Mouse (Mus musculus) v-Abl transformed pro-B cells (cell line): ENCODE measurements around the gene Gm572.

Source experiments
- in situ Hi-C, 2 experiments: fragments of 400-800 bp; cut with MboI; formaldehyde crosslinking; loops; one replicate each; pipeline ENCODE4 v1.15.1; 2025; ENCODE audit not compliant: unreplicated experiment in 2 of 2

Gm572 gene

DNA sequence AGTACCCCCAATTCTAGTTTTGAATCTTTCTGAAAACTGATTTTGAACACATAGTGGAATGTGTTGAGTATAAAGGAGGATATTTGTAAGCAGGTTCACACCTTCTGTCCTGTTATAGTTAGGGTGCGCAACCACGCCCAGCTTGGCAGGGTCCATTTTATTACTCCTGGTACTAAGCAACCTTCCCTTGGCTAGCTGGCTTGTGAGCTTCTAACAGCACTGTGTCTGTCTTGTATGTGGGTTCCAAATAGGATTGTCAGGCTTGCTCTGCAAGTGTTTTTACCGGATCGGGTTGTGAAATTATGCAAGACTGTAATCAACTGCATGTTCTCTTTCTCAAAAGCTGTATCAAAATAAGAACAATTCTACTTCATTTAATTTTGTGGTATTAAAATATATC is 20.6 kb upstream of the Gm572 start:
- in situ Hi-C loops, result loop anchor here in 1 of 2 experiments (5.0 to 25.0 kb wide), 2 partner anchors 75 to 135 kb away; no protein-coding TSS in a partner anchor

GRCm38 (mm10) chr4:148623609-148624008 is 19.5 kb upstream of the Gm572 start:
- in situ Hi-C loops, result loop anchor here in 1 of 2 experiments (5.0 to 25.0 kb wide), 2 partner anchors 76 to 136 kb away; no protein-coding TSS in a partner anchor

DNA sequence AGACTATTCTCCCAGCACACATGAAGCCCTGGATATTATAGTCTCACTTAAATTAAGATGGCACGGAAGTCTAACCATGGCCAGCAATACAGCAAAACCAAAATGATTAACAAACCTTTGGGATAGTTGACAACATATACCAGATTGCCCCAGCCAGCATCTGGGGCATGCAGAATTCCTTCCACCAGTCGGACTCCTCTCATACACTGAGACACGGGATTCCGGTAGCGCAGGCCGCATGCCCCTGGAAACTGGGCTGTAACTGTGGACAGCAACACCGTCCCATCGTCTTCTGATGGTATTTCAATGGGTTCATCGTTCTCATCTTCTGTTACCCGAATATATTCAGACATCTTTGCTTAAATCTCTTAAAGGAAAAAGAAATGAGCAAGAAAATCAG is 18.1 kb upstream of the Gm572 start:
- in situ Hi-C loops, result no loop called here

DNA sequence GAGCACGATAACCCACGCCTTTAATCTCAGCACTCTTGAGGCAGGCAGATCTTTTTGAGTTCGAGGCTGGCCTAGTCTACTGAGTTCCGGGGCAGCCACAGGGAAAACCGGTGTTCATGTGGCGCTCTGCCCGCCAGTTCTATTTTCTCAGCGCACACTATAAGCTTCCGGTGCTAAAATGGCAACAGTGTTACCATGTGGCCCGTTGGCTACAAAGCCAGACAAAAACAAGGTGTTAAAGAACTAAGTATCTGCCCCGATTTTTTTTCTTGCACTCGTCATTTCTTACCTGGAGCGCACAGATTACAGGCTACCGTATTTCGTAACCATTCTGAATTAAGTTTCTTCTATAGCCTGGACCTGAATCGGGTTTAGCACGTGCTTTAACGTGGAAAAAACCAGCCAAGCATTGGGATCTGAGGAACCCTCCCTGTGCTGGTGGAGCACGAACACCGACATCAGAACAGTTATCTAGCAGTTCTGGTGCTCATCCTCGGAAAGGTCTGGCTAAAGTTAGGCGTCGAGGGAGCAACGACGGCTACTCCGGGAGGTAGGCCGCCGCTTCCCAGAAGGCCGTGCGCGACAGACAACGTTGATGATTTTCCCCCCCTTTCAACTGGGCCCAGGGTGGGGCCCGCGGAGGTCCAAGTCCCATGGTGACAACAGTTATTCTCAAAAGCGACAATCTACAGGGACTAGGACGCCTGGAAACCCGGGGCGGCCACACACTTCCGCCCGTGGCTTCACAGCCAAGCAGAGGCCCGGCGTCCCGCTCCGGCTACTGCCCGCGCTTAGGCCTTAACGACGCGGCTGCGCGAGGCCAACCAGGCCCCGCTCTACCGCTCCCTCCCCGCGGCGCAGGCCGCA is 17.1 kb upstream of the Gm572 start:
- in situ Hi-C loops, result no loop called here

- in situ Hi-C loops, result no loop called here
Observed at GRCm38 (mm10) chr4:148626623-148627185, 16.4 kb upstream of the Gm572 start, which contains the start of gene Tardbp. Gene Tardbp (minus strand): TSS chr4:148627019.

- in situ Hi-C loops, result no loop called here
Observed at GRCm38 (mm10) chr4:148627246-148627645, 15.9 kb upstream of the Gm572 start.

DNA sequence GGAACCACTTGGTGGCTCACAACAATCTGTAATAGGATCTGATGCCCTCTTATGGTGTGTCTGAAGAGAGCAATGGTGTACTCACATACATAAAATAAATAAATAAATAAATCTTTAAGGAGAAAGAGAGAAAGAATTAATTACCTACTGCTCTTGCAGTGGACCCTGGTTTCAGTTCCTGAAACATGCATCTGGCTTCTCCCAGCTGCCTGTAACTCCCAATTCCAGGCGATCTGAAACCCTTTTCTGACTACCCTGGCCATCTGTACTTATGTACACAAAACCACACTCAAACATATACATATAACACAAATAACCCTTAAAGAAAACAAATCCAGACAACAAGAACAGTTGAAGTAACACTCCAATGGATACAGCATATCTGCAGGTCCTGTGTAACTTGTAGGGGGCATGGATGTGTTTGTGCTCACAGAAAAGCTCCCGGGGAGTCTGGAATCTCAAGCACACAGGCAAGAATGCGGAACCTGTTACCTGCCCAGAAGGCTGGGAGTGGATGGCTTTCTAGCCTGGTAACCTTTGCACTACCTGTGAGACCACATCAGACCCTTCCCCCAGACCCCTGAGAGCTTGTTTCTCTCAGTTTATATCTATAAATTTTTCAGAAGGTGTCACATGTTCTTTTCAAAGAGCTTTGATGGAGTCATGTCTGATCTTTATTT is 11.0 kb upstream of the Gm572 start:
- in situ Hi-C loops, result no loop called here

- in situ Hi-C loops, result no loop called here
Observed at GRCm38 (mm10) chr4:148633395-148634061, 9.6 kb upstream of the Gm572 start.

GRCm38 (mm10) chr4:148635309-148635708 is 7.8 kb upstream of the Gm572 start:
- in situ Hi-C loops, result no loop called here

DNA sequence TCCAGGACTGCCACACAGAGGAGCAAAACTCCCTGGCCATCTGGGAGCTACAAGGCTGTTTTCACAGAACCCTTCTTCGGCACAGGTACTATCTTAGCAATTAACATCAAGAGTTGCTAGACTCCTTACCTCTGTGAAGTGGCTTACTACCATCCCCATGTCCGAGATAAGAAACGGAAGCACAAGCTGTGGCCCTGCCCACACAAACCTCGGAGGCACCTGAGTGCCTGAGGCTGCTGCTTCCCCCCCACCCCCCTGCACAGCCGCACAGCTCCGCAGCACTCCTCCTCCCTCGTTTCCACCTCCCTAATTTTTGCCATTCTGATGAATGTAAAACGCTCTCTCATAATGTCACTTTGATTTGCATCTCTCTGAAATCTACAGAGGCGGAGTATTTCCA is 4.8 kb upstream of the Gm572 start:
- in situ Hi-C loops, result no loop called here

DNA sequence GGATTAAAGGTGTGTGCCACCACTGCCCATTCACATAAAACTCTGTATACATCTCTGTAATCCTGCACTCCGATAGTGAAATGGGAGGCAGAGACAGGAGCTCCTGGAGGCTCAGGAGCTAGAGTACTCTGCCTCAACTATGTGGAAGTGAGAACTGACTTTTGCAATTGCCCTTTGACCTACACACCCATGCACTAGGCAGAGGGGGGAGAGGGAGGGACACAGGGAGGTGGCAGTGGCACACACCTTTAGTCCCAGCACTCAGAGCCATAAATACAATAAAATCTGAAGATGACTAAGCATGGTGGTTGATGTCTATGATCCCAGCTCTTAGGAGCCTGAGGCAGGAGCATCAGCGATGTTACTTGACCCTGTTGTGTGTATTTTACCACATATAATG is 3.7 kb upstream of the Gm572 start:
- in situ Hi-C loops, result no loop called here

GRCm38 (mm10) chr4:148641121-148641520 is 2.0 kb upstream of the Gm572 start:
- in situ Hi-C loops, result no loop called here

DNA sequence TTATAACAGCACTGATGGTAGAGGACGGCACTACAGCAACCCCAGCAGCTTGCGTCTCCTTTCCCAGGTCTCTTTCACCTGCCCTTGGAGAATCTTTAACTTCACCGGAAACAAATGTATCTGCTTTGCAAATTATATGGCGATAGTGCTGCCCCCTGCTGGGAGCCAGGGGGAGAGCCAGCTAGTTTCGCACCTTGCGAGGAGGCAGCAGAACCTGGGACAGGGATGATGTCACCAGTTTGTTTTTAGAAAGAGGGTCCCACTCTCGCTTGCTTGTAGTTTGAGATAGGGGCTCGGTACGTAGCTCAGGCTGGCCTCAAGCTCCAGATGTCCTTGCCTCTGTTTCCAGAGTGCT is 1.0 kb downstream of the Gm572 start:
- in situ Hi-C loops, result no loop called here

- in situ Hi-C loops, result no loop called here
Observed at GRCm38 (mm10) chr4:148644926-148645325, 1.8 kb downstream of the Gm572 start.

- in situ Hi-C loops, result no loop called here
Observed at GRCm38 (mm10) chr4:148646616-148647015, 3.5 kb downstream of the Gm572 start.

DNA sequence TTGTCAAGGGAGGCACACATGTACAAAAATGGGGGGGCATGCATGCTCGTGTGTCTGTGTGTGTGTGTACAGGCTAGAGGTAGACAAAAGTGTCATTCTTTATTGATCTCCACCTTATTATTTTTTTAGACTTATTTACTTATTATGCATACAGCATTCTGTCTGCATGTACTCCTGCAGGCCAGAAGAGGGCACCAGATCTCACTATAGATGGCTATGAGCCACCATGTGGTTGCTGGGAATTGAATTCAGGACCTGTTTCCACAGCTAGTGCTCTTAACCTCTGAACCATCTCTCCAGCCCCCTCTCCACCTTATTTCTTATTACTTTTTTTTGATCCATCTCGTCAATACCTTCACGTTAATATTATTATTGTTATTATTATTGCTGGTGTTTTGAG is 6.2 kb downstream of the Gm572 start:
- in situ Hi-C loops, result no loop called here

DNA sequence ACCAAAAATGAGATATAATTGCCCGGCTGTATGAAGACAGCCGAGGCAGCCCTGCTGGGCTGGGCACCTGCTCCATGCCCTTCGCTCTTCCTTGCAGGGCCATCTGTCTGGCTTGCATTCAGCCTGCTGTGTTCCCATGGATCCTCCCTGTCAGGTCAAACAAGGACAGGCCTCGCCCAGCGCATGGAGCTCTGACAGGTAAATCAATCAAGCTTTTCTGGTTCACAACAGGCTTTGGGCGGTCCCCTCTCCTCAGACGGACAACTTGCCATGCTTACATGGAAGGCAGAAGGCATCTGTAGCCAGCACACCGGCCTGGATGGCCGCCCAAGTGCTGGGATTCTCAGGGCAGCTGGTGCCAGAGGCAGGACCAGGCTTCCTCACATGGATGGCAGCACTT is 7.9 kb downstream of the Gm572 start:
- in situ Hi-C loops, result no loop called here

DNA sequence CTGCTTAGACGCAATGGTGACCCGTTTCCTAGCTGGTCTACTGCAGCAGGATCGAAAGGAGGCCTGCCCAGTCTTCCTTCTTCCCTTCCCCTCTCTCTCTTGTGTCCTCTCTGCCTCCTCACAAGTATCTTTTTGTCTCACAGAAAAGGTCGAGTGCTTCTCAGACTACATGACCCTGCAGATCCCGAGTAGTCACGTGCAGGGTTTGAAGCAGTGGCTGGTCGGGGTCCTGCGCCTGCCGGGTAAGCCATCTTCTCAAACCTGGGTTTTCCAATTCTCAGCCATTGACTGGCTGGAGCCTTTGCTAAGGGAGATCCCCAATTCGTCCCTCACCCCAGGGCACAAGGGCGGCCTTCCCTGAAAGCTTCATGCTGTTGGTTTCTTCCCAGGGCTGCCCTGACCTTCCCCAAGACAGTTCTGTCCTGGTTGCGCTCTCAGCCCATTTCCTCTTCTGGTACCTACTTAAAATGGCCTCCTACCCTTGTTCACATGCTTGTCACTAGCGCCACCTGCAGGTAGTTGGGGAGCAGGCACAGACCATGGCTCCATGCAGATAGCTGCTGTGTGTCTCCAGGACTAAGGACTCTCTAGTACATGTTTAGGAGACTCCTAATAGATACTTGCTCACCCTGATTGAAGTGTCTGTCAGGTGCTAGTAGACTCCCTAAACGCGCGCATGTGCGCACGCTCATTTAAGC is 11.7 kb downstream of the Gm572 start:
- in situ Hi-C loops, result no loop called here

- in situ Hi-C loops, result no loop called here
Observed at GRCm38 (mm10) chr4:148656691-148657258, 13.7 kb downstream of the Gm572 start.

DNA sequence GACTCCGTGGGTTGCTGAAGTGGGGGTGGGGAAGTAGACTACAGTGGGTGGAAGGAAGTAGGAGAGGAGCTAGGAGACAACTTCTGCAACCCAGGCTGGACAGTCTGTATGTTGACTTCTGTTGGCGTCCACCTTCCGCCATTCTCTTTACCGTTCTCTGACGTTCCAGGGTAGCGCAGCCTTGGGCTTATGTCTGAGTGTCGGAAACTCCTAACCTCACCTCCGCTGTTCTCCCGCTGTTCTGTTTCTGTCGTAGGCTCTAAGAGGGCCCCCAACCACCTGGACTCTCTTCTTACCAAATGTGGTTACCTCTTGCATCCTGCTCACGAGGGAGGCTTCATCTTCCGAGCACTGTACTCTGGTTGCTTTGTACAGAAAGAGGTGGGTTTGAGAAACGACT is 14.7 kb downstream of the Gm572 start:
- in situ Hi-C loops, result no loop called here
